In the genomic region with DNA sequence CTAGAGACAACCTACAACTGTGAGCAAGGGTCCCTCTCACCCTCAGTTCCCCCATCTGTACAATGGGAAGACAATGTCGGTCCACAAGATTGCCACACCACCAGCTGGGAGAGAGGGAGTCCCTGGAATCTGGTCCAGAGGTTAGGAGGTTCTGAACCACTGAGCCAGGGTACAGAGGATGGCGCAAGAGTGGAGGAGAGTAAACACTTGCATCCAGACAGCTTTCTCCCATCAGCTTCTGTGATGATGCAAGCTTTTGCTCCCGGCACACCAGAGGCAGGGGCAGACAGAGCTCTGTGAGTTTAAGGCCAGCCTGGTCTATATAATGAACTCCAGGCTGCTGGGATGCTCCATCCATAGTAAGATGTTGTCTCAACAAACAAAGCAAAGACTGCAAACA, we compare ENCODE assay signal across 10 mouse cellular contexts. TPM values are rescaled to one million over a fixed set of nuclear protein-coding genes. Genes with fewer than 3 reads are reported as not detected.
DNase-seq lines count a peak whose midpoint lies in the region; ATAC-seq lines count a peak whose summit lies in the region.
"Had no signal": no experiment of that assay in that cellular context is flagged by ENCODE, and none has a peak within 500 bp of the region (broad histone marks: within the 10 kb centered on the region; RNA-seq: fewer than 3 reads in every experiment).

No protein-coding gene starts in this region.

- 44% methylated on average over 3 of the region's 3 CpGs for WGBS in kidney, embryonic 15.5 days
- 49% methylated on average over 3 of the region's 3 CpGs for WGBS in heart, embryonic 11.5 days (ENCODE audit: insufficient replicate concordance)
- WGBS in limb, embryonic 15.5 days = 31% methylated on average over 3 of the region's 3 CpGs
- 40% methylated on average over 3 of the region's 3 CpGs for WGBS in stomach, embryonic 14.5 days

- no peak overlapping the region for H3K9ac ChIP-seq in kidney, embryonic 15.5 days
- no peak overlapping the region for H3K9ac ChIP-seq in heart, embryonic 11.5 days (ENCODE audit: low read depth, low read length)
- no peak overlapping the region for H3K9ac ChIP-seq in limb, embryonic 15.5 days
- H3K9ac ChIP-seq in stomach, embryonic 14.5 days (replicated peaks; ENCODE audit: low read depth, low read length) = no peak overlapping the region
- H3K9ac ChIP-seq: forebrain, postnatal 0 days had no signal

- peaks cover 78% of the 10 kb centered on the region for H3K4me1 ChIP-seq in kidney, embryonic 15.5 days
- H3K4me1 ChIP-seq in heart, embryonic 11.5 days (ENCODE audit: control insufficient read depth, insufficient read depth, low read length) = peaks cover 37% of the 10 kb centered on the region
- H3K4me1 ChIP-seq in limb, embryonic 15.5 days = peaks cover 73% of the 10 kb centered on the region
- H3K4me1 ChIP-seq in stomach, embryonic 14.5 days (ENCODE audit: control insufficient read depth, insufficient read depth, low read length) = peaks cover 47% of the 10 kb centered on the region

- ATAC-seq in kidney, embryonic 15.5 days (replicated peaks; ENCODE audit: low FRiP score) = no peak
- no peak for ATAC-seq in heart, embryonic 11.5 days (replicated peaks; ENCODE audit: insufficient number of reproducible peaks, low FRiP score, low TSS enrichment)
- ATAC-seq in limb, embryonic 15.5 days (ENCODE audit: insufficient number of reproducible peaks, low FRiP score, low TSS enrichment, low read depth) = no peak
- ATAC-seq in stomach, embryonic 14.5 days (ENCODE audit: insufficient number of reproducible peaks, insufficient read depth, low FRiP score, low read depth) = no peak
- ATAC-seq: Patski had no signal

- H3K4me3 ChIP-seq in kidney, embryonic 15.5 days (replicated peaks) = no peak overlapping the region
- no peak overlapping the region for H3K4me3 ChIP-seq in heart, embryonic 11.5 days (ENCODE audit: low read depth, low read length)
- no peak overlapping the region for H3K4me3 ChIP-seq in limb, embryonic 15.5 days
- no peak overlapping the region for H3K4me3 ChIP-seq in stomach, embryonic 14.5 days (ENCODE audit: low read depth, low read length)

- H3K27me3 ChIP-seq in kidney, embryonic 15.5 days = peaks cover 25% of the 10 kb centered on the region
- H3K27me3 ChIP-seq in heart, embryonic 11.5 days (ENCODE audit: control insufficient read depth, insufficient read depth, low read length) = peaks cover 4% of the 10 kb centered on the region
- peaks cover 19% of the 10 kb centered on the region; the same call in 1 of the 2 replicates for H3K27me3 ChIP-seq in limb, embryonic 15.5 days
- no peaks in the 10 kb centered on the region for H3K27me3 ChIP-seq in stomach, embryonic 14.5 days (ENCODE audit: control insufficient read depth, insufficient read depth, low read length)
- H3K27me3 ChIP-seq: Patski had no signal

- no peak overlapping the region for H3K4me2 ChIP-seq in kidney, embryonic 15.5 days
- no peak overlapping the region for H3K4me2 ChIP-seq in heart, embryonic 11.5 days
- H3K4me2 ChIP-seq in limb, embryonic 15.5 days = no peak overlapping the region
- H3K4me2 ChIP-seq in stomach, embryonic 14.5 days (replicated peaks; ENCODE audit: low read depth, low read length) = no peak overlapping the region

- no peaks in the 10 kb centered on the region for H3K9me3 ChIP-seq in kidney, embryonic 15.5 days (replicated peaks)
- no peaks in the 10 kb centered on the region for H3K9me3 ChIP-seq in heart, embryonic 11.5 days (replicated peaks; ENCODE audit: control insufficient read depth, low read length)
- no peaks in the 10 kb centered on the region for H3K9me3 ChIP-seq in limb, embryonic 15.5 days
- H3K9me3 ChIP-seq in stomach, embryonic 14.5 days (ENCODE audit: control insufficient read depth, low read depth, low read length) = no peaks in the 10 kb centered on the region

- H3K36me3 ChIP-seq in kidney, embryonic 15.5 days = no peaks in the 10 kb centered on the region
- no peaks in the 10 kb centered on the region for H3K36me3 ChIP-seq in heart, embryonic 11.5 days (ENCODE audit: control insufficient read depth, insufficient read depth, low read length)
- no peaks in the 10 kb centered on the region for H3K36me3 ChIP-seq in limb, embryonic 15.5 days
- H3K36me3 ChIP-seq in stomach, embryonic 14.5 days (ENCODE audit: control insufficient read depth, insufficient read depth, low read length) = no peaks in the 10 kb centered on the region

- peak overlapping the region; percentile 94 for H3K27ac ChIP-seq in kidney, embryonic 15.5 days
- 0 out of 2 replicates have a peak overlapping the region, but pooled peaks have one; percentile 50 for H3K27ac ChIP-seq in heart, embryonic 11.5 days (ENCODE audit: low read depth, low read length)
- peak overlapping the region; percentile 43; the same call in 1 of the 2 replicates for H3K27ac ChIP-seq in limb, embryonic 15.5 days
- peak overlapping the region; percentile 80 for H3K27ac ChIP-seq in stomach, embryonic 14.5 days (ENCODE audit: low read length)

- DNase-seq in kidney, adult 8-10 months = no peak
- no peak for DNase-seq in natural killer cell, adult 2 months (ENCODE audit: low spot score in 2 of 2)
- no peak for DNase-seq in cerebellum, adult 9-10 months
- DNase-seq: cerebellum, adult 2 months had no signal

RNA-seq across cellular contexts. Expression of gene Cdc42ep1, which starts 2.2 kb away (rescaled TPM):
- polyA plus RNA-seq in kidney, embryonic 15.5 days (2015; fragmentation: Nextera tagmentation; extraction: Ambion mirVana) = 46.2 and 51.1 TPM in 2 replicates
- 24.1 and 29.7 TPM in 2 replicates for polyA plus RNA-seq in heart, embryonic 11.5 days (2014; fragmentation: Nextera tagmentation; extraction: Ambion mirVana)
- 26.5 and 30.0 TPM in 2 replicates for polyA plus RNA-seq in limb, embryonic 15.5 days (2015; fragmentation: Nextera tagmentation; extraction: Ambion mirVana)
- 40.7 and 41.7 TPM in 2 replicates for polyA plus RNA-seq in stomach, embryonic 14.5 days (2014; fragmentation: Nextera tagmentation; extraction: Ambion mirVana)

RNA-seq across cellular contexts. Expression of gene Lgals2, which starts 15.1 kb away (rescaled TPM):
- polyA plus RNA-seq in kidney, embryonic 15.5 days (2015; fragmentation: Nextera tagmentation; extraction: Ambion mirVana) = 0.60 and 1.8 TPM in 2 replicates
- polyA plus RNA-seq in heart, embryonic 11.5 days (2014; fragmentation: Nextera tagmentation; extraction: Ambion mirVana) = 0.49 TPM in 1 of 2 replicates, not detected in the other
- 0.65 and 0.73 TPM in 2 replicates for polyA plus RNA-seq in limb, embryonic 15.5 days (2015; fragmentation: Nextera tagmentation; extraction: Ambion mirVana)
- polyA plus RNA-seq in stomach, embryonic 14.5 days (2014; fragmentation: Nextera tagmentation; extraction: Ambion mirVana) = 30.0 and 39.7 TPM in 2 replicates
- polyA plus RNA-seq: forebrain, postnatal 0 days had no signal

RNA-seq across cellular contexts. Expression of gene Gga1, which starts 36.7 kb away (rescaled TPM):
- 49.5 and 55.5 TPM in 2 replicates for polyA plus RNA-seq in kidney, embryonic 15.5 days (2015; fragmentation: Nextera tagmentation; extraction: Ambion mirVana)
- polyA plus RNA-seq in heart, embryonic 11.5 days (2014; fragmentation: Nextera tagmentation; extraction: Ambion mirVana) = 29.3 and 31.7 TPM in 2 replicates
- 53.2 and 54.4 TPM in 2 replicates for polyA plus RNA-seq in limb, embryonic 15.5 days (2015; fragmentation: Nextera tagmentation; extraction: Ambion mirVana)
- polyA plus RNA-seq in stomach, embryonic 14.5 days (2014; fragmentation: Nextera tagmentation; extraction: Ambion mirVana) = 38.2 and 40.4 TPM in 2 replicates

RNA-seq across cellular contexts. Expression of gene Card10, which starts 37.4 kb away (rescaled TPM):
- polyA plus RNA-seq in kidney, embryonic 15.5 days (2015; fragmentation: Nextera tagmentation; extraction: Ambion mirVana) = 9.1 and 9.5 TPM in 2 replicates
- 3.7 and 4.2 TPM in 2 replicates for polyA plus RNA-seq in heart, embryonic 11.5 days (2014; fragmentation: Nextera tagmentation; extraction: Ambion mirVana)
- polyA plus RNA-seq in limb, embryonic 15.5 days (2015; fragmentation: Nextera tagmentation; extraction: Ambion mirVana) = 3.4 and 3.8 TPM in 2 replicates
- polyA plus RNA-seq in stomach, embryonic 14.5 days (2014; fragmentation: Nextera tagmentation; extraction: Ambion mirVana) = 6.5 and 7.6 TPM in 2 replicates

RNA-seq across cellular contexts. Expression of gene Gm49510, which starts 59.2 kb away (rescaled TPM):
- 0.14 and 0.60 TPM in 2 replicates for polyA plus RNA-seq in kidney, embryonic 15.5 days (2015; fragmentation: Nextera tagmentation; extraction: Ambion mirVana)
- polyA plus RNA-seq in heart, embryonic 11.5 days (2014; fragmentation: Nextera tagmentation; extraction: Ambion mirVana) = 0.23 and 0.47 TPM in 2 replicates
- polyA plus RNA-seq in limb, embryonic 15.5 days (2015; fragmentation: Nextera tagmentation; extraction: Ambion mirVana) = 0.50 and 0.65 TPM in 2 replicates
- polyA plus RNA-seq in stomach, embryonic 14.5 days (2014; fragmentation: Nextera tagmentation; extraction: Ambion mirVana) = 0.21 TPM in 1 of 2 replicates, not detected in the other
- polyA plus RNA-seq: forebrain, postnatal 0 days had no signal

Comparison
In these comparisons a context has a peak if more than half of its experiments do, and no peak if none do; other contexts are left out.
1. H3K27ac ChIP-seq: peak in every context shown above with its lines; median percentile 94 in kidney, embryonic 15.5 days; 80 in stomach, embryonic 14.5 days; 50 in heart, embryonic 11.5 days; 43 in limb, embryonic 15.5 days.
2. RNA of gene Lgals2, which starts 15.1 kb away (polyA plus RNA-seq): 30.0 to 39.7 TPM in stomach, embryonic 14.5 days; 0.60 to 1.8 TPM in kidney, embryonic 15.5 days, 0.65 to 0.73 TPM in limb, embryonic 15.5 days and 0.49 TPM in heart, embryonic 11.5 days; every median in the first group is over 10 times any median in the second.